Mouse (Mus musculus): ENCODE data around the gene Pex11g. TPM values are rescaled to one million over a fixed set of nuclear protein-coding genes. Genes with fewer than 3 reads are reported as not detected.

The Pex11g gene
- polyA plus RNA-seq, 1 experiment from 2014 or later: 10.7 TPM

- Histone ChIP-seq H3K27me3 (replicated peaks) (no peaks in the 10 kb centered on the region), H3K4me2 (no peak within 1 kb of the TSS), H3K36me3 (no peaks in the 10 kb centered on the region), H3K9me3 (no peaks in the 10 kb centered on the region), H3K9ac (no peak within 1 kb of the TSS), H3K4me1 (no peaks in the 10 kb centered on the region), H3K27ac (no peak within 1 kb of the TSS), H3K4me3 (replicated peaks) (no peak within 1 kb of the TSS)
- no peak for ATAC-seq (ENCODE audit: insufficient read depth, low FRiP score, low read depth)
These were observed 3.1 kb upstream of the Pex11g start, which contains the start of gene Tex45 for GRCm38 (mm10) chr8:3470562-3470961. Tex45 (plus strand) TSS chr8:3470862.

GRCm38 (mm10) chr8:3468838-3469237 is 1.4 kb upstream of the Pex11g start:
- H3K4me1 ChIP-seq: no peaks in the 10 kb centered on the region
- 80% methylated on average over 1 of the region's 1 CpGs for WGBS
- no peak overlapping the region for H3K4me3 ChIP-seq (replicated peaks)
- no peaks in the 10 kb centered on the region for H3K9me3 ChIP-seq
- no peaks in the 10 kb centered on the region for H3K36me3 ChIP-seq
- H3K27ac ChIP-seq: no peak overlapping the region
- H3K27me3 ChIP-seq (replicated peaks): no peaks in the 10 kb centered on the region
- no peak overlapping the region for H3K9ac ChIP-seq
- H3K4me2 ChIP-seq: no peak overlapping the region
- ATAC-seq (ENCODE audit: insufficient read depth, low FRiP score, low read depth): no peak

- Histone ChIP-seq H3K9me3 (no peaks in the 10 kb centered on the region), H3K27me3 (replicated peaks) (no peaks in the 10 kb centered on the region), H3K4me3 (replicated peaks) (peak overlapping the region; percentile 52), H3K4me2 (peak overlapping the region; percentile 67), H3K36me3 (no peaks in the 10 kb centered on the region), H3K4me1 (no peaks in the 10 kb centered on the region), H3K9ac (peak overlapping the region; percentile 45; the same call in 1 of the 2 replicates), H3K27ac (peak overlapping the region; percentile 67; the same call in 1 of the 2 replicates)
- no peak for ATAC-seq (ENCODE audit: insufficient read depth, low FRiP score, low read depth)
- 51% methylated on average over 9 of the region's 9 CpGs for WGBS
These were observed 536 bp upstream of the Pex11g start for GRCm38 (mm10) chr8:3467886-3468545.

GRCm38 (mm10) chr8:3464309-3464708 is 3.2 kb downstream of the Pex11g start:
- no peaks in the 10 kb centered on the region for H3K9me3 ChIP-seq
- no peak overlapping the region for H3K9ac ChIP-seq
- H3K4me3 ChIP-seq (replicated peaks): no peak overlapping the region
- no peak overlapping the region for H3K4me2 ChIP-seq
- H3K4me1 ChIP-seq: no peaks in the 10 kb centered on the region
- 45% methylated on average over 5 of the region's 5 CpGs for WGBS
- no peaks in the 10 kb centered on the region for H3K36me3 ChIP-seq
- no peaks in the 10 kb centered on the region for H3K27me3 ChIP-seq (replicated peaks)
- H3K27ac ChIP-seq: no peak overlapping the region
- ATAC-seq (ENCODE audit: insufficient read depth, low FRiP score, low read depth): no peak

GRCm38 (mm10) chr8:3463248-3463647 is 4.2 kb downstream of the Pex11g start:
- Histone ChIP-seq H3K9ac (no peak overlapping the region), H3K4me2 (no peak overlapping the region), H3K36me3 (no peaks in the 10 kb centered on the region), H3K4me3 (replicated peaks) (no peak overlapping the region), H3K27ac (no peak overlapping the region), H3K9me3 (no peaks in the 10 kb centered on the region), H3K4me1 (no peaks in the 10 kb centered on the region), H3K27me3 (replicated peaks) (no peaks in the 10 kb centered on the region)
- WGBS: 78% methylated on average over 2 of the region's 2 CpGs
- ATAC-seq (ENCODE audit: insufficient read depth, low FRiP score, low read depth): no peak

- no peaks in the 10 kb centered on the region for H3K4me1 ChIP-seq
- H3K4me2 ChIP-seq: no peak overlapping the region
- H3K27ac ChIP-seq: no peak overlapping the region
- H3K9me3 ChIP-seq: no peaks in the 10 kb centered on the region
- WGBS: 96% methylated on average over 25 of the region's 25 CpGs
- ATAC-seq (ENCODE audit: insufficient read depth, low FRiP score, low read depth): no peak
- no peak overlapping the region for H3K9ac ChIP-seq
- no peak overlapping the region for H3K4me3 ChIP-seq (replicated peaks)
- H3K27me3 ChIP-seq (replicated peaks): no peaks in the 10 kb centered on the region
- H3K36me3 ChIP-seq: peaks cover 54% of the 10 kb centered on the region
These were observed 15.5 kb downstream of the Pex11g start for GRCm38 (mm10) chr8:3451992-3452391.

GRCm38 (mm10) chr8:3450670-3451069 is 16.8 kb downstream of the Pex11g start:
- H3K27ac ChIP-seq: no peak overlapping the region
- no peaks in the 10 kb centered on the region for H3K4me1 ChIP-seq
- WGBS: 31% methylated on average over 5 of the region's 5 CpGs
- H3K36me3 ChIP-seq: peaks cover 52% of the 10 kb centered on the region
- ATAC-seq (ENCODE audit: insufficient read depth, low FRiP score, low read depth): no peak
- H3K9me3 ChIP-seq: no peaks in the 10 kb centered on the region
- no peak overlapping the region for H3K4me3 ChIP-seq (replicated peaks)
- H3K27me3 ChIP-seq (replicated peaks): no peaks in the 10 kb centered on the region
- H3K4me2 ChIP-seq: no peak overlapping the region
- no peak overlapping the region for H3K9ac ChIP-seq

- no peaks in the 10 kb centered on the region for H3K4me1 ChIP-seq
- H3K9ac ChIP-seq: no peak overlapping the region
- H3K9me3 ChIP-seq: no peaks in the 10 kb centered on the region
- no peak overlapping the region for H3K27ac ChIP-seq
- no peaks in the 10 kb centered on the region for H3K27me3 ChIP-seq (replicated peaks)
- H3K4me2 ChIP-seq: no peak overlapping the region
- ATAC-seq (ENCODE audit: insufficient read depth, low FRiP score, low read depth): no peak
- 86% methylated on average over 2 of the region's 2 CpGs for WGBS
- no peak overlapping the region for H3K4me3 ChIP-seq (replicated peaks)
- peaks cover 44% of the 10 kb centered on the region for H3K36me3 ChIP-seq
These were observed 18.3 kb downstream of the Pex11g start for GRCm38 (mm10) chr8:3449226-3449625.

GRCm38 (mm10) chr8:3439510-3439909 is 28.0 kb downstream of the Pex11g start:
- Histone ChIP-seq H3K4me2 (no peak overlapping the region), H3K9me3 (no peaks in the 10 kb centered on the region), H3K27ac (no peak overlapping the region), H3K27me3 (replicated peaks) (no peaks in the 10 kb centered on the region), H3K4me1 (no peaks in the 10 kb centered on the region), H3K36me3 (peaks cover 54% of the 10 kb centered on the region), H3K4me3 (replicated peaks) (no peak overlapping the region), H3K9ac (no peak overlapping the region)
- 77% methylated on average over 12 of the region's 12 CpGs for WGBS
- ATAC-seq (ENCODE audit: insufficient read depth, low FRiP score, low read depth): no peak

- no peak overlapping the region for H3K27ac ChIP-seq
- peaks cover 73% of the 10 kb centered on the region for H3K36me3 ChIP-seq
- no peak for ATAC-seq (ENCODE audit: insufficient read depth, low FRiP score, low read depth)
- H3K27me3 ChIP-seq (replicated peaks): no peaks in the 10 kb centered on the region
- no peaks in the 10 kb centered on the region for H3K9me3 ChIP-seq
- WGBS: 81% methylated on average over 6 of the region's 6 CpGs
- H3K4me2 ChIP-seq: no peak overlapping the region
- no peak overlapping the region for H3K4me3 ChIP-seq (replicated peaks)
- H3K4me1 ChIP-seq: no peaks in the 10 kb centered on the region
- no peak overlapping the region for H3K9ac ChIP-seq
These were observed 31.0 kb downstream of the Pex11g start for GRCm38 (mm10) chr8:3436492-3436891.

GRCm38 (mm10) chr8:3431113-3431512 is 36.4 kb downstream of the Pex11g start:
- Histone ChIP-seq H3K4me3 (replicated peaks) (no peak overlapping the region), H3K36me3 (peaks cover 56% of the 10 kb centered on the region), H3K9me3 (no peaks in the 10 kb centered on the region), H3K9ac (no peak overlapping the region), H3K4me2 (no peak overlapping the region), H3K27ac (no peak overlapping the region), H3K27me3 (replicated peaks) (no peaks in the 10 kb centered on the region), H3K4me1 (no peaks in the 10 kb centered on the region)
- 75% methylated on average over 3 of the region's 3 CpGs for WGBS
- no peak for ATAC-seq (ENCODE audit: insufficient read depth, low FRiP score, low read depth)

- 81% methylated on average over 2 of the region's 2 CpGs for WGBS
- no peak overlapping the region for H3K4me3 ChIP-seq (replicated peaks)
- H3K36me3 ChIP-seq: peaks cover 46% of the 10 kb centered on the region
- H3K4me2 ChIP-seq: no peak overlapping the region
- H3K4me1 ChIP-seq: 0 out of 2 replicates have a peak, but pooled peaks cover 1% of the 10 kb centered on the region
- no peaks in the 10 kb centered on the region for H3K27me3 ChIP-seq (replicated peaks)
- ATAC-seq (ENCODE audit: insufficient read depth, low FRiP score, low read depth): no peak; the same call in 1 of the 2 replicates
- no peak overlapping the region for H3K9ac ChIP-seq
- no peaks in the 10 kb centered on the region for H3K9me3 ChIP-seq
- H3K27ac ChIP-seq: no peak overlapping the region
These were observed 37.5 kb downstream of the Pex11g start for GRCm38 (mm10) chr8:3429966-3430365.

- Histone ChIP-seq H3K4me2 (no peak overlapping the region), H3K4me1 (0 out of 2 replicates have a peak, but pooled peaks cover 4% of the 10 kb centered on the region), H3K27me3 (replicated peaks) (no peaks in the 10 kb centered on the region), H3K36me3 (peaks cover 41% of the 10 kb centered on the region), H3K4me3 (replicated peaks) (no peak overlapping the region), H3K9ac (no peak overlapping the region), H3K27ac (no peak overlapping the region), H3K9me3 (no peaks in the 10 kb centered on the region)
- ATAC-seq (ENCODE audit: insufficient read depth, low FRiP score, low read depth): no peak
- 68% methylated on average over 2 of the region's 2 CpGs for WGBS
These were observed 39.1 kb downstream of the Pex11g start for GRCm38 (mm10) chr8:3428426-3428825.

Data from stomach, embryonic 15.5 days (tissue).